Mouse (Mus musculus) liver, embryonic 12.5 days (tissue): Measurements from ENCODE around the gene Kcnip4. TPM values are rescaled to one million over a fixed set of nuclear protein-coding genes. Genes with fewer than 3 reads are reported as not detected.

Experiments
- ATAC-seq: fragments of 200-750 bp; cut with Nextera tagmentation; 2 replicates; pipeline ENCODE4 v1.8.0; 2017; ENCODE audit warnings: moderate number of reproducible peaks, mild to moderate bottlenecking, moderate library complexity
- H3K27ac ChIP-seq: fragments of 300-500 bp; sonication (generic); 2 replicates; pipeline ENCODE4 v1.5.1; 2016; ENCODE audit warnings: mild to moderate bottlenecking
- H3K27me3 ChIP-seq: fragments of 300-500 bp; sonication (generic); replicated peaks from 2 replicates; pipeline ENCODE4 v1.6.1; 2016; ENCODE audit warnings: mild to moderate bottlenecking, moderate library complexity
- H3K36me3 ChIP-seq: fragments of 300-500 bp; sonication (generic); 2 replicates; pipeline ENCODE4 v1.6.1; 2016; ENCODE audit warnings: mild to moderate bottlenecking, moderate library complexity
- H3K4me1 ChIP-seq: fragments of 300-500 bp; sonication (generic); 2 replicates; pipeline ENCODE4 v1.6.1; 2016
- H3K4me2 ChIP-seq: fragments of 300-500 bp; sonication (generic); 2 replicates; pipeline ENCODE4 v1.6.1; 2016; ENCODE audit warnings: mild to moderate bottlenecking, moderate library complexity
- H3K4me3 ChIP-seq: fragments of 300-500 bp; sonication (generic); 2 replicates; pipeline ENCODE4 v1.5.1; 2016; ENCODE audit warnings: mild to moderate bottlenecking, moderate library complexity
- H3K9ac ChIP-seq: fragments of 300-500 bp; sonication (generic); 2 replicates; pipeline ENCODE4 v1.6.1; 2016; ENCODE audit warnings: mild to moderate bottlenecking, moderate library complexity
- H3K9me3 ChIP-seq: fragments of 300-500 bp; sonication (generic); replicated peaks from 2 replicates; pipeline ENCODE4 v1.6.1; 2016; ENCODE audit warnings: mild to moderate bottlenecking, moderate library complexity
- WGBS: fragments of 180-500 bp; shearing (Covaris S2); methylation state at CpG from one replicate; pipeline ENCODE4 v1.1.7; 2016; ENCODE audit not compliant: insufficient replicate concordance; 5-methylcytosine and 5-hydroxymethylcytosine counted together
- polyA plus RNA-seq: library from polyadenylated mRNA; unstranded; fragments of >200 nt; fragmentation: Nextera tagmentation; extraction: Ambion mirVana; gene quantifications from 2 replicates; pipeline ENCODE4 v1.2.1, GENCODE M21; 2016

The Kcnip4 gene
- polyA plus RNA-seq, 1 experiment from 2014 or later: 0.25 TPM

DNA sequence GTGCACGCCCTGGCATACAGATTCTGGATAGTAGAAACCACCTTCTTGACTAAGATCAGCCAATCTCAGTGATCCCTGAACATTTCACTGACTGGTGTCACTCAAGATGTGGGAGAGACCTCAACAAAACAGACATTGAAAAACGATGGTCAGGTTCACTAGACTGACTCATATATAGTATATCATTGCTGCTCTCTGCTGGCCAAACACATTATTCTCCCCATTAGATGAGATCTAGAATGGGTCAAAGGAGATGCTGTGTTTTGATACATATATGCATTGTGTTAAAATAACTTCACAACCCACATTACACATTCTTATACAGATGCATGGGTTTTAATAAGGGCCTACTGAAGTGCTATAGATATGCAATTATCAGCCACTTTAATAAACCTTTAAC is 787.1 kb downstream of the Kcnip4 start:
- Histone ChIP-seq H3K9me3 (no peaks in the 10 kb centered on the region), H3K27me3 (no peaks in the 10 kb centered on the region), H3K4me3 (no peak overlapping the region), H3K4me2 (no peak overlapping the region), H3K4me1 (no peaks in the 10 kb centered on the region), H3K36me3 (no peaks in the 10 kb centered on the region), H3K9ac (no peak overlapping the region), H3K27ac (no peak overlapping the region)
- WGBS: 44% methylated on average over 2 of the region's 2 CpGs
- ATAC-seq: no peak

DNA sequence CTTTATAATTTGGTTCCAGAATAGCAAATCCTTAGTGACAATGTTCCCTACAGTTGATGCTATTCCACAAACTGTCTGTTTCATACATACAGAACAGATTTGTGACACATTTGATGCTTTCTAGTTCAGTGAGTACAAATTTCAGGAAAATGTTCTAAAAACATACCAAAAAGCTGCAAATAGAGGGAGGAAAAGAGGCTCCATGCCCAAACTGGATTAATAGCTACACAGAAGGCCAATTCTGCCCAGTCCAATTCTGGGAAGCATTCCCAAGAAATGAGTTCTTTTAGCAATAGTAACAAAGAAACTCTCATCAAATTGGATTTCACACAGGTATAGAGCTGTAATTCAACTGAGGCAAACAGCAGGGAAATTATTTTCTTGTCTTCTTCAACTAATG is 806.5 kb downstream of the Kcnip4 start:
- Histone ChIP-seq H3K27ac (no peak overlapping the region), H3K36me3 (no peaks in the 10 kb centered on the region), H3K4me1 (no peaks in the 10 kb centered on the region), H3K4me2 (no peak overlapping the region), H3K4me3 (no peak overlapping the region), H3K27me3 (no peaks in the 10 kb centered on the region), H3K9me3 (no peaks in the 10 kb centered on the region), H3K9ac (no peak overlapping the region)
- ATAC-seq: no peak

DNA sequence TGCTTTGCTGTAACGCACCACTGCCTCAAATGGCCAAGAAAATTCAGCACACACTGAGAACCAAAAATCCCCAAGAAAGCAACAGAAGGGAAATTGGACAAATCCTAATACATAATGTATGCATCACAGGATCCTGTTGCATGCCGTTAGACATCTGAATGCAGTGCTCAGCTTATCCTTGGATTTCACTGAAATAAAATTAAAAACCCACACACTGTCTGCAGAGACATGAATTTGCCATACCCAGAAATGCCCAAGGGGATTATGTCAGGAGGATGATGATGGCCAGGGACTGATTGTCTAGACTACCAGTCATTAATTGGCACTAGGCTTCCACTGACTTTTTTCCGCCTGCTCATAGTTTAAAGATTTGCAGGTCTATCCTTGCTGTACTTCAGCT is 818.7 kb downstream of the Kcnip4 start:
- no peak overlapping the region for H3K27ac ChIP-seq
- no peaks in the 10 kb centered on the region for H3K9me3 ChIP-seq
- no peaks in the 10 kb centered on the region for H3K36me3 ChIP-seq
- no peaks in the 10 kb centered on the region for H3K27me3 ChIP-seq
- WGBS: 76% methylated on average over 3 of the region's 3 CpGs
- H3K9ac ChIP-seq: no peak overlapping the region
- ATAC-seq: no peak
- H3K4me2 ChIP-seq: no peak overlapping the region
- no peak overlapping the region for H3K4me3 ChIP-seq
- H3K4me1 ChIP-seq: no peaks in the 10 kb centered on the region

DNA sequence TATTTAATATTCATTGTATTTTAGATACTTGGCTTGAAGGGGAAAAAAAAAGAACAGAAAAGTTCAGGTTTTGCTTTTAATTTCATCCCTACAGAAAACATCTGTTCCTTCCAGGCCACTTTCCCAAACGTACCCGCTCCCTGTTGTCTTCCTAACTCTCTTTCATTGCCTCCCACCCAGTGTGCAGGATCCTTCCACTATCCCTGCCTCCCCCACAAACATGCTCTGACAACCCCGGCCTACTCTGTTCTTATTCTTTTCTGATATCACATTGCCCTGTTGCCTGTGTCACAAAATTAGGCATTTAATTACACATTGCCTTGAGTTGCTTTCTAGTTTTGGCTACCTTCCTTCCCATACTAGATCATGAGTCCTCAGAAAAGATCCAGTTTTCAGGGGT is 837.6 kb downstream of the Kcnip4 start:
- no peak for ATAC-seq
- Histone ChIP-seq H3K9ac (no peak overlapping the region), H3K27ac (no peak overlapping the region), H3K4me2 (no peak overlapping the region), H3K27me3 (no peaks in the 10 kb centered on the region), H3K36me3 (no peaks in the 10 kb centered on the region), H3K9me3 (no peaks in the 10 kb centered on the region), H3K4me3 (no peak overlapping the region), H3K4me1 (no peaks in the 10 kb centered on the region)
- 59% methylated on average over 3 of the region's 3 CpGs for WGBS

- Histone ChIP-seq H3K4me2 (no peak overlapping the region), H3K4me1 (no peaks in the 10 kb centered on the region), H3K9ac (no peak overlapping the region), H3K27me3 (no peaks in the 10 kb centered on the region), H3K9me3 (no peaks in the 10 kb centered on the region), H3K27ac (no peak overlapping the region), H3K4me3 (no peak overlapping the region), H3K36me3 (no peaks in the 10 kb centered on the region)
- WGBS: 77% methylated on average over 8 of the region's 8 CpGs
- no peak for ATAC-seq
These were observed 844.7 kb downstream of the Kcnip4 start for GRCm38 (mm10) chr5:48679733-48680595.

DNA sequence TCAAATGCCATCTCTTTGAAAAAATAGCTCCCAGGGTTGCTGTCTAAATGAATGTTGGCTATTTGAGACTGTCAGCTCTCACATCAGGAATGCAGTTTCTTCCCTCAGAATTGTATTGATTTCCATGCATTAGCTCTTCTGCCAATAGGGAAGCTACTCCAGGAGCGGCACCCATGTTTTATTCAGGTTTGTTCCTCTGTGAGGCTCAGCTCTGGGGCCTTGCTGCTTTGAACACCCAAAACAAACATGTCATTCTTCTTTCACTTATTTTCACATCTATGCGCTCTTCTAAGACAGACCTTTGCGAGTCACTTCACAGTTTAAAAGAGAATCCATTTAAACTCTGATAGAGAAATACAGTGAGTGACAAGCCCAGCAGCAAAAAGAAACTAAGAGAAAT is 862.2 kb downstream of the Kcnip4 start:
- Histone ChIP-seq H3K4me2 (no peak overlapping the region), H3K27me3 (no peaks in the 10 kb centered on the region), H3K27ac (no peak overlapping the region), H3K9me3 (no peaks in the 10 kb centered on the region), H3K9ac (no peak overlapping the region), H3K36me3 (no peaks in the 10 kb centered on the region), H3K4me3 (no peak overlapping the region), H3K4me1 (no peaks in the 10 kb centered on the region)
- 66% methylated on average over 3 of the region's 3 CpGs for WGBS
- ATAC-seq: no peak

DNA sequence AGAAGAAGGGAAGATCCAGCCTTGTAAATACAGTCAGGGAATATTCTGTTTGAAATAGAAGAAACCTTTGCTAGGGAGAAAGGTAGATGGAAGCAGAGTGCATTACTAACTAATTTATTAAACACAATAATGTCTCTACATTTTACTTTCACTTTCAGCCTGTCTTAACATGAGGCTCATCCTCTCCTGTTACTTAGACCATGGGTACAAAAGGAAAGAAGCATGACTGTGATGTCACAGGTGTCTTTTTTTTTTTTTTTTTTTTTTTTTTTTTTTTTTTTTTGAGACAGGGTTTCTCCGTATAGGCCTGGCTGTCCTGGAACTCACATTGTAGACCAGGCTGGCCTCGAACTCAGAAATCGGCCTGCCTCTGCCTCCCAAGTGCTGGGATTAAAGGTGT is 864.7 kb downstream of the Kcnip4 start:
- H3K27me3 ChIP-seq: no peaks in the 10 kb centered on the region
- 95% methylated on average over 2 of the region's 3 CpGs for WGBS
- no peak for ATAC-seq

DNA sequence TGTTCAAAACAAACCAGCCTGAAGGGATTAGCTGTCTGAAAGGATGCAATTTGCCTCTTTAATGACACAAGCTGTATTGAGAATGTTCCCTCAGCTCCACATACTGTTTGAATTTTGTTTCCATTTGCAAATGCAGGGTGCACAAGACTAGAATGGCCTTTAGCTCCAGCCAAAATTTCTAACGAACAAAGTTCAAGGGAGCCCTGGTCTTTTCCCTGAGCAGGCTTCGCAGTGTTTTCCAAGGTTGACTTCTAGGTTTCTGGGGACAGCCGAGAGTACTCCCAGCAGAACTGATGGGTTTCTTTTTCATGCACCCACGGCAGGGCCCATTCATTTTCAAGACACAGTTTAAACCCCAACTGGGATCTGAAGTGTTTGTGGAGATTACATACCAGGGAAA is 874.2 kb downstream of the Kcnip4 start:
- Histone ChIP-seq H3K4me2 (no peak overlapping the region), H3K36me3 (no peaks in the 10 kb centered on the region), H3K27ac (no peak overlapping the region), H3K9me3 (no peaks in the 10 kb centered on the region), H3K4me3 (no peak overlapping the region), H3K27me3 (no peaks in the 10 kb centered on the region), H3K9ac (no peak overlapping the region), H3K4me1 (no peaks in the 10 kb centered on the region)
- 63% methylated on average over 4 of the region's 4 CpGs for WGBS
- no peak for ATAC-seq

More for the DNA sequence above, 864.7 kb downstream of the Kcnip4 start:
- H3K9me3 ChIP-seq: no peaks in the 10 kb centered on the region
- H3K4me1 ChIP-seq: no peaks in the 10 kb centered on the region
- H3K27ac ChIP-seq: no peak overlapping the region
- H3K36me3 ChIP-seq: no peaks in the 10 kb centered on the region
- no peak overlapping the region for H3K9ac ChIP-seq
- no peak overlapping the region for H3K4me3 ChIP-seq
- no peak overlapping the region for H3K4me2 ChIP-seq

GRCm38 (mm10) chr5:48636675-48637074 is 888.0 kb downstream of the Kcnip4 start:
- Histone ChIP-seq H3K27me3 (no peaks in the 10 kb centered on the region), H3K9me3 (no peaks in the 10 kb centered on the region), H3K4me1 (no peaks in the 10 kb centered on the region), H3K4me2 (no peak overlapping the region), H3K27ac (no peak overlapping the region), H3K9ac (no peak overlapping the region), H3K4me3 (no peak overlapping the region), H3K36me3 (no peaks in the 10 kb centered on the region)
- no peak for ATAC-seq
- 74% methylated on average over 6 of the region's 6 CpGs for WGBS

GRCm38 (mm10) chr5:48633631-48634030 is 891.1 kb downstream of the Kcnip4 start:
- no peaks in the 10 kb centered on the region for H3K4me1 ChIP-seq
- H3K4me2 ChIP-seq: no peak overlapping the region
- no peaks in the 10 kb centered on the region for H3K9me3 ChIP-seq
- no peaks in the 10 kb centered on the region for H3K27me3 ChIP-seq
- no peak overlapping the region for H3K27ac ChIP-seq
- H3K9ac ChIP-seq: no peak overlapping the region
- H3K36me3 ChIP-seq: no peaks in the 10 kb centered on the region
- no peak overlapping the region for H3K4me3 ChIP-seq
- 65% methylated on average over 3 of the region's 3 CpGs for WGBS
- no peak for ATAC-seq

GRCm38 (mm10) chr5:48623370-48623769 is 901.3 kb downstream of the Kcnip4 start:
- 65% methylated on average over 7 of the region's 7 CpGs for WGBS
- Histone ChIP-seq H3K36me3 (no peaks in the 10 kb centered on the region), H3K27ac (no peak overlapping the region), H3K4me3 (no peak overlapping the region), H3K4me2 (no peak overlapping the region), H3K27me3 (no peaks in the 10 kb centered on the region), H3K4me1 (no peaks in the 10 kb centered on the region), H3K9ac (no peak overlapping the region), H3K9me3 (no peaks in the 10 kb centered on the region)
- ATAC-seq: no peak

DNA sequence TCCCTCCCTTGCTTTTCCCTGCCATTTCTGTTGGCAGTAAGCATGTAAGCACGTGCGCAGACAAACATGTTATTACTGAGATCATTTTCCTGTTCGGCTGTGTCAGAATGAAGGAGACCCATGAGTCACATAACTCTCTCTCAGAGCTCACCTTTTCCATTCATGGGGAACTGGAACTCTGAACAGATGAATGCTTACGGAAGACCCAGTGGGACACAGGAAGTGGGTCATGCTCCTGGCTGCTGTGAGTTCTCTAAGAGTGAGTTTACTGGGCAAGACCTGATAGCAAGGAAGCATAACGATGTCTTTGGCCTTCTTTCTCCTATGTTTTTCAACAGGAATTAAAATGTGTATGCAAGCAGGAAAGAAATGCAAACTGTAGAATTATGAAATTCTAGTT is 917.8 kb downstream of the Kcnip4 start:
- Histone ChIP-seq H3K4me1 (no peaks in the 10 kb centered on the region), H3K9me3 (no peaks in the 10 kb centered on the region), H3K4me2 (no peak overlapping the region), H3K27me3 (no peaks in the 10 kb centered on the region), H3K36me3 (no peaks in the 10 kb centered on the region), H3K9ac (no peak overlapping the region), H3K27ac (no peak overlapping the region), H3K4me3 (no peak overlapping the region)
- 78% methylated on average over 5 of the region's 5 CpGs for WGBS
- no peak for ATAC-seq

- no peaks in the 10 kb centered on the region for H3K4me1 ChIP-seq
- H3K4me3 ChIP-seq: no peak overlapping the region
- no peaks in the 10 kb centered on the region for H3K36me3 ChIP-seq
- H3K27ac ChIP-seq: no peak overlapping the region
- H3K9ac ChIP-seq: no peak overlapping the region
- 78% methylated on average over 9 of the region's 9 CpGs for WGBS
- no peaks in the 10 kb centered on the region for H3K9me3 ChIP-seq
- no peak overlapping the region for H3K4me2 ChIP-seq
- ATAC-seq: no peak
- no peaks in the 10 kb centered on the region for H3K27me3 ChIP-seq
These were observed 918.4 kb downstream of the Kcnip4 start for GRCm38 (mm10) chr5:48606281-48606680.
